Mouse (Mus musculus): ENCODE data around the gene Hrh1. TPM values are rescaled to one million over a fixed set of nuclear protein-coding genes. Genes with fewer than 3 reads are reported as not detected.

Hrh1 gene
- polyA plus RNA-seq, 1 experiment from 2014 or later = 0.07 TPM

- Histone ChIP-seq H3K36me3 (ENCODE audit: control insufficient read depth, insufficient read depth, low read length) (no peaks in the 10 kb centered on the region), H3K4me2 (ENCODE audit: low read length) (peak overlapping the region; percentile 88), H3K27me3 (ENCODE audit: control insufficient read depth, insufficient read depth, low read length) (peaks cover 55% of the 10 kb centered on the region), H3K27ac (replicated peaks in 1 of 2; ENCODE audit: control insufficient read depth in 1 of 2, insufficient read depth in 1 of 2, low read depth in 2 of 2, low read length in 2 of 2) (no peak overlapping the region), H3K4me1 (ENCODE audit: control insufficient read depth in 2 of 2, insufficient read depth in 2 of 2, low read length in 2 of 2) (peaks cover 6 to 12% of the 10 kb centered on the region in 2 experiments; a peak in 3 of 4 replicates), H3K9me3 (ENCODE audit: control insufficient read depth, low read length) (no peaks in the 10 kb centered on the region), H3K4me3 (ENCODE audit: control insufficient read depth in 1 of 2, insufficient read depth in 1 of 2, low read depth in 1 of 2, low read length in 2 of 2) (peak overlapping the region; percentile 41 to 45), H3K9ac (ENCODE audit: low read length) (no peak overlapping the region)
- no peak for ATAC-seq (ENCODE audit: insufficient number of reproducible peaks, insufficient read depth, low FRiP score, low read depth)
- 10% methylated on average over 11 of the region's 11 CpGs for WGBS
Observed at GRCm38 (mm10) chr6:114397280-114397679, 456 bp upstream of the Hrh1 start.

- no peak overlapping the region for H3K9ac ChIP-seq (ENCODE audit: low read length)
- peaks cover 52% of the 10 kb centered on the region for H3K27me3 ChIP-seq (ENCODE audit: control insufficient read depth, insufficient read depth, low read length)
- ATAC-seq (ENCODE audit: insufficient number of reproducible peaks, insufficient read depth, low FRiP score, low read depth) = no peak
- H3K9me3 ChIP-seq (ENCODE audit: control insufficient read depth, low read length) = no peaks in the 10 kb centered on the region
- no peak overlapping the region for H3K4me2 ChIP-seq (ENCODE audit: low read length)
- 9% methylated on average over 9 of the region's 9 CpGs for WGBS
- no peaks in the 10 kb centered on the region for H3K36me3 ChIP-seq (ENCODE audit: control insufficient read depth, insufficient read depth, low read length)
- H3K4me3 ChIP-seq (ENCODE audit: control insufficient read depth in 1 of 2, insufficient read depth in 1 of 2, low read depth in 1 of 2, low read length in 2 of 2) = peak overlapping the region in 1 of 2 experiments; percentile 45; a peak in 2 of 4 replicates
- H3K27ac ChIP-seq (replicated peaks in 1 of 2; ENCODE audit: control insufficient read depth in 1 of 2, insufficient read depth in 1 of 2, low read depth in 2 of 2, low read length in 2 of 2) = no peak overlapping the region
- H3K4me1 ChIP-seq (ENCODE audit: control insufficient read depth in 2 of 2, insufficient read depth in 2 of 2, low read length in 2 of 2) = peaks cover 6 to 11% of the 10 kb centered on the region in 2 experiments; a peak in 3 of 4 replicates
Observed at GRCm38 (mm10) chr6:114398626-114399025, 890 bp downstream of the Hrh1 start.

GRCm38 (mm10) chr6:114400387-114400786 is 2.7 kb downstream of the Hrh1 start:
- Histone ChIP-seq H3K4me2 (ENCODE audit: low read length) (no peak overlapping the region), H3K36me3 (ENCODE audit: control insufficient read depth, insufficient read depth, low read length) (no peaks in the 10 kb centered on the region), H3K27ac (replicated peaks in 1 of 2; ENCODE audit: control insufficient read depth in 1 of 2, insufficient read depth in 1 of 2, low read depth in 2 of 2, low read length in 2 of 2) (no peak overlapping the region), H3K9ac (ENCODE audit: low read length) (no peak overlapping the region), H3K4me1 (ENCODE audit: control insufficient read depth in 2 of 2, insufficient read depth in 2 of 2, low read length in 2 of 2) (peaks cover 6 to 14% of the 10 kb centered on the region in 2 experiments; a peak in 3 of 4 replicates), H3K27me3 (ENCODE audit: control insufficient read depth, insufficient read depth, low read length) (peaks cover 52% of the 10 kb centered on the region), H3K4me3 (ENCODE audit: control insufficient read depth in 1 of 2, insufficient read depth in 1 of 2, low read depth in 1 of 2, low read length in 2 of 2) (no peak overlapping the region), H3K9me3 (ENCODE audit: control insufficient read depth, low read length) (no peaks in the 10 kb centered on the region)
- ATAC-seq (ENCODE audit: insufficient number of reproducible peaks, insufficient read depth, low FRiP score, low read depth) = no peak
- WGBS = 75% methylated on average over 10 of the region's 10 CpGs

GRCm38 (mm10) chr6:114400841-114401240 is 3.1 kb downstream of the Hrh1 start:
- Histone ChIP-seq H3K27ac (replicated peaks in 1 of 2; ENCODE audit: control insufficient read depth in 1 of 2, insufficient read depth in 1 of 2, low read depth in 2 of 2, low read length in 2 of 2) (no peak overlapping the region), H3K27me3 (ENCODE audit: control insufficient read depth, insufficient read depth, low read length) (peaks cover 53% of the 10 kb centered on the region), H3K36me3 (ENCODE audit: control insufficient read depth, insufficient read depth, low read length) (no peaks in the 10 kb centered on the region), H3K4me2 (ENCODE audit: low read length) (no peak overlapping the region), H3K4me3 (ENCODE audit: control insufficient read depth in 1 of 2, insufficient read depth in 1 of 2, low read depth in 1 of 2, low read length in 2 of 2) (no peak overlapping the region), H3K9ac (ENCODE audit: low read length) (no peak overlapping the region), H3K9me3 (ENCODE audit: control insufficient read depth, low read length) (no peaks in the 10 kb centered on the region), H3K4me1 (ENCODE audit: control insufficient read depth in 2 of 2, insufficient read depth in 2 of 2, low read length in 2 of 2) (peaks cover 6 to 14% of the 10 kb centered on the region in 2 experiments; a peak in 3 of 4 replicates)
- WGBS = 83% methylated on average over 8 of the region's 8 CpGs
- ATAC-seq (ENCODE audit: insufficient number of reproducible peaks, insufficient read depth, low FRiP score, low read depth) = no peak

GRCm38 (mm10) chr6:114402161-114402560 is 4.4 kb downstream of the Hrh1 start:
- H3K4me1 ChIP-seq (ENCODE audit: control insufficient read depth in 2 of 2, insufficient read depth in 2 of 2, low read length in 2 of 2) = peaks cover 6 to 14% of the 10 kb centered on the region in 2 experiments; a peak in 3 of 4 replicates
- H3K4me3 ChIP-seq (ENCODE audit: control insufficient read depth in 1 of 2, insufficient read depth in 1 of 2, low read depth in 1 of 2, low read length in 2 of 2) = no peak overlapping the region
- H3K9me3 ChIP-seq (ENCODE audit: control insufficient read depth, low read length) = no peaks in the 10 kb centered on the region
- ATAC-seq (ENCODE audit: insufficient number of reproducible peaks, insufficient read depth, low FRiP score, low read depth) = no peak
- no peak overlapping the region for H3K9ac ChIP-seq (ENCODE audit: low read length)
- H3K27me3 ChIP-seq (ENCODE audit: control insufficient read depth, insufficient read depth, low read length) = peaks cover 48% of the 10 kb centered on the region
- no peak overlapping the region for H3K4me2 ChIP-seq (ENCODE audit: low read length)
- WGBS = 85% methylated on average over 2 of the region's 2 CpGs
- no peak overlapping the region for H3K27ac ChIP-seq (replicated peaks in 1 of 2; ENCODE audit: control insufficient read depth in 1 of 2, insufficient read depth in 1 of 2, low read depth in 2 of 2, low read length in 2 of 2)
- no peaks in the 10 kb centered on the region for H3K36me3 ChIP-seq (ENCODE audit: control insufficient read depth, insufficient read depth, low read length)

- Histone ChIP-seq H3K9me3 (ENCODE audit: control insufficient read depth, low read length) (no peaks in the 10 kb centered on the region), H3K36me3 (ENCODE audit: control insufficient read depth, insufficient read depth, low read length) (no peaks in the 10 kb centered on the region), H3K27me3 (ENCODE audit: control insufficient read depth, insufficient read depth, low read length) (peaks cover 46% of the 10 kb centered on the region), H3K9ac (ENCODE audit: low read length) (no peak overlapping the region), H3K27ac (replicated peaks in 1 of 2; ENCODE audit: control insufficient read depth in 1 of 2, insufficient read depth in 1 of 2, low read depth in 2 of 2, low read length in 2 of 2) (no peak overlapping the region), H3K4me1 (ENCODE audit: control insufficient read depth in 2 of 2, insufficient read depth in 2 of 2, low read length in 2 of 2) (0 out of 4 replicates have a peak, but pooled peaks cover 0 to 4% of the 10 kb centered on the region in 2 experiments), H3K4me2 (ENCODE audit: low read length) (no peak overlapping the region), H3K4me3 (ENCODE audit: control insufficient read depth in 1 of 2, insufficient read depth in 1 of 2, low read depth in 1 of 2, low read length in 2 of 2) (no peak overlapping the region)
- no peak for ATAC-seq (ENCODE audit: insufficient number of reproducible peaks, insufficient read depth, low FRiP score, low read depth)
- 28% methylated on average over 8 of the region's 8 CpGs for WGBS
Observed at GRCm38 (mm10) chr6:114403632-114404031, 5.9 kb downstream of the Hrh1 start.

GRCm38 (mm10) chr6:114404128-114404527 is 6.4 kb downstream of the Hrh1 start:
- Histone ChIP-seq H3K4me2 (ENCODE audit: low read length) (no peak overlapping the region), H3K4me1 (ENCODE audit: control insufficient read depth in 2 of 2, insufficient read depth in 2 of 2, low read length in 2 of 2) (0 out of 4 replicates have a peak, but pooled peaks cover 0 to 4% of the 10 kb centered on the region in 2 experiments), H3K27ac (replicated peaks in 1 of 2; ENCODE audit: control insufficient read depth in 1 of 2, insufficient read depth in 1 of 2, low read depth in 2 of 2, low read length in 2 of 2) (no peak overlapping the region), H3K9me3 (ENCODE audit: control insufficient read depth, low read length) (no peaks in the 10 kb centered on the region), H3K4me3 (ENCODE audit: control insufficient read depth in 1 of 2, insufficient read depth in 1 of 2, low read depth in 1 of 2, low read length in 2 of 2) (no peak overlapping the region), H3K9ac (ENCODE audit: low read length) (no peak overlapping the region), H3K36me3 (ENCODE audit: control insufficient read depth, insufficient read depth, low read length) (no peaks in the 10 kb centered on the region), H3K27me3 (ENCODE audit: control insufficient read depth, insufficient read depth, low read length) (peaks cover 45% of the 10 kb centered on the region)
- WGBS = 27% methylated on average over 5 of the region's 5 CpGs
- ATAC-seq (ENCODE audit: insufficient number of reproducible peaks, insufficient read depth, low FRiP score, low read depth) = no peak
